28 mouse cellular contexts compared by ENCODE assay signal in genomic region chr7:45739820-45740219, GRCm38 (mm10). TPM values are rescaled to one million over a fixed set of nuclear protein-coding genes. Genes with fewer than 3 reads are reported as not detected.
DNase-seq lines count a peak whose midpoint lies in the region; ATAC-seq and TF ChIP-seq lines count a peak whose summit lies in the region.
"Had no signal": no experiment of that assay in that cellular context is flagged by ENCODE, and none has a peak within 500 bp of the region (broad histone marks: within the 10 kb centered on the region; RNA-seq: fewer than 3 reads in every experiment).

No protein-coding gene starts in this region.

- 0 out of 2 replicates have a peak, but pooled peaks have one; percentile 2 for ATAC-seq in intestine, embryonic 16.5 days
- ATAC-seq in intestine, postnatal 0 days, result no peak

- 72% methylated on average over 10 of the region's 10 CpGs for WGBS in intestine, embryonic 16.5 days
- 66% methylated on average over 10 of the region's 10 CpGs for WGBS in intestine, postnatal 0 days

- H3K36me3 ChIP-seq in intestine, embryonic 16.5 days (ENCODE audit: control insufficient read depth, insufficient read depth, low read length), result no peaks in the 10 kb centered on the region
- no peaks in the 10 kb centered on the region for H3K36me3 ChIP-seq in intestine, postnatal 0 days (ENCODE audit: control insufficient read depth, insufficient read depth)
- peaks cover 0 to 8% of the 10 kb centered on the region in 2 experiments; a peak in 1 of 4 replicates for H3K36me3 ChIP-seq in MEL (ENCODE audit: control insufficient read depth in 1 of 2, insufficient read depth in 2 of 2, low read length in 2 of 2)
- H3K36me3 ChIP-seq: forebrain, embryonic 15.5 days; intestine, embryonic 15.5 days; limb, embryonic 12.5 days; neural tube, embryonic 12.5 days had no signal

- DNase-seq in CD4-positive helper T cell, adult 2 months (ENCODE audit: low read depth, low spot score), result peak; percentile 42
- peak; percentile 77 for DNase-seq in MEL (ENCODE audit: low read depth, low spot score)
- peak; percentile 62 for DNase-seq in induced T-regulatory cell, adult 2 months (ENCODE audit: low read depth)
- no peak for DNase-seq in liver
- no peak for DNase-seq in left cerebral cortex, adult 9 months (ENCODE audit: low spot score in 2 of 2)

- no peak for TF ChIP-seq CTCF in intestine, postnatal 0 days (IDR thresholded peaks at IDR 0.05; ENCODE audit: low read depth)
- TF ChIP-seq CTCF in MEL (IDR thresholded peaks at IDR 0.05 in 2 of 3, conservative IDR thresholded peaks at IDR 0.05 in 1 of 3; ENCODE audit: control insufficient read depth in 1 of 3, insufficient read depth in 1 of 3, low read depth in 2 of 3, low read length in 3 of 3, poor library complexity in 1 of 3, severe bottlenecking in 1 of 3), result no peak

- H3K4me1 ChIP-seq in intestine, embryonic 16.5 days (ENCODE audit: control insufficient read depth, insufficient read depth, low read length), result 0 out of 2 replicates have a peak, but pooled peaks cover 3% of the 10 kb centered on the region
- no peaks in the 10 kb centered on the region for H3K4me1 ChIP-seq in intestine, postnatal 0 days (replicated peaks; ENCODE audit: control insufficient read depth, insufficient read depth, low read length)
- H3K4me1 ChIP-seq in MEL (ENCODE audit: control insufficient read depth in 1 of 2, insufficient read depth in 2 of 2, low read length in 2 of 2), result peaks cover 0 to 16% of the 10 kb centered on the region in 2 experiments; a peak in 2 of 4 replicates
- H3K4me1 ChIP-seq: neural tube, embryonic 12.5 days had no signal

- H3K9me3 ChIP-seq in intestine, embryonic 16.5 days (ENCODE audit: control insufficient read depth, low read length), result no peaks in the 10 kb centered on the region
- H3K9me3 ChIP-seq in intestine, postnatal 0 days (ENCODE audit: control insufficient read depth), result no peaks in the 10 kb centered on the region
- H3K9me3 ChIP-seq in MEL (replicated peaks; ENCODE audit: insufficient read depth, low read length), result no peaks in the 10 kb centered on the region
- H3K9me3 ChIP-seq: forebrain, embryonic 15.5 days; intestine, embryonic 15.5 days; limb, embryonic 12.5 days; megakaryocyte, embryonic 14.5 days; neural tube, embryonic 12.5 days had no signal

- no peak for TF ChIP-seq EP300 in MEL (IDR thresholded peaks at IDR 0.05; ENCODE audit: low read depth in 1 of 2, low read length in 2 of 2)

- no peaks in the 10 kb centered on the region for H3K79me2 ChIP-seq in MEL (ENCODE audit: control insufficient read depth, insufficient read depth, low read length, poor library complexity)

- H3K27me3 ChIP-seq in intestine, embryonic 16.5 days (replicated peaks; ENCODE audit: control insufficient read depth, insufficient read depth, low read length), result no peaks in the 10 kb centered on the region
- no peaks in the 10 kb centered on the region for H3K27me3 ChIP-seq in intestine, postnatal 0 days (replicated peaks; ENCODE audit: control insufficient read depth, insufficient read depth, low read length)
- H3K27me3 ChIP-seq in MEL (ENCODE audit: control insufficient read depth in 1 of 2, insufficient read depth in 2 of 2, low read length in 2 of 2), result no peaks in the 10 kb centered on the region
- H3K27me3 ChIP-seq: forebrain, embryonic 15.5 days; intestine, embryonic 15.5 days; limb, embryonic 12.5 days; neural tube, embryonic 12.5 days had no signal

- H3K4me2 ChIP-seq in intestine, embryonic 16.5 days (ENCODE audit: low read depth, low read length), result no peak overlapping the region
- H3K4me2 ChIP-seq in intestine, postnatal 0 days (replicated peaks; ENCODE audit: low read depth), result no peak overlapping the region
- H3K4me2 ChIP-seq: forebrain, embryonic 15.5 days; intestine, embryonic 15.5 days; limb, embryonic 12.5 days; liver, embryonic 11.5 days; neural tube, embryonic 12.5 days had no signal

- peak in 1 of 2 experiments; percentile 37; a peak in 1 of 4 replicates for TF ChIP-seq POLR2A in MEL (IDR thresholded peaks at IDR 0.05; ENCODE audit: control insufficient read depth in 1 of 2, insufficient read depth in 1 of 2, low read depth in 1 of 2, low read length in 2 of 2, poor library complexity in 1 of 2)

- H3K27ac ChIP-seq in intestine, embryonic 16.5 days (ENCODE audit: low read length), result no peak overlapping the region
- H3K27ac ChIP-seq in intestine, postnatal 0 days (ENCODE audit: low read depth, low read length), result no peak overlapping the region
- no peak overlapping the region for H3K27ac ChIP-seq in MEL (ENCODE audit: control insufficient read depth, low read depth, low read length)
- H3K27ac ChIP-seq: forebrain, embryonic 15.5 days; intestine, embryonic 15.5 days; limb, embryonic 12.5 days; neural tube, embryonic 12.5 days had no signal

- no peak overlapping the region for H3K4me3 ChIP-seq in intestine, embryonic 16.5 days (ENCODE audit: low read length)
- no peak overlapping the region for H3K4me3 ChIP-seq in intestine, postnatal 0 days (ENCODE audit: low read depth, low read length)
- H3K4me3 ChIP-seq in MEL (ENCODE audit: control insufficient read depth in 1 of 2, insufficient read depth in 1 of 2, low read depth in 2 of 2, low read length in 2 of 2), result peak overlapping the region; percentile 38 to 72
- H3K4me3 ChIP-seq: forebrain, embryonic 15.5 days; intestine, embryonic 15.5 days; limb, embryonic 12.5 days; megakaryocyte, embryonic 14.5 days; neural tube, embryonic 12.5 days had no signal

- TF ChIP-seq RAD21 in MEL (IDR thresholded peaks at IDR 0.05; ENCODE audit: low read depth, low read length), result no peak

- no peak overlapping the region for H3K9ac ChIP-seq in intestine, embryonic 16.5 days (ENCODE audit: low read depth, low read length)
- H3K9ac ChIP-seq in intestine, postnatal 0 days (ENCODE audit: low read depth, low read length), result no peak overlapping the region
- peak overlapping the region; percentile 11 for H3K9ac ChIP-seq in MEL (ENCODE audit: control insufficient read depth, low read depth, low read length, poor library complexity, severe bottlenecking)
- H3K9ac ChIP-seq: forebrain, embryonic 15.5 days; intestine, embryonic 15.5 days; limb, embryonic 12.5 days; neural tube, embryonic 12.5 days had no signal

TF ChIP-seq in MEL, 35 proteins besides CTCF, POLR2A, EP300 and RAD21 (continues in another document):
- TF ChIP-seq MEF2A (IDR thresholded peaks at IDR 0.05; ENCODE audit: extremely low read depth, insufficient replicate concordance, low read depth, low read length, poor library complexity, severe bottlenecking), result no peak
- TF ChIP-seq ZNF384 (IDR thresholded peaks at IDR 0.05; ENCODE audit: low read depth, low read length), result no peak
- no peak for TF ChIP-seq MYC (IDR thresholded peaks at IDR 0.05; ENCODE audit: low read depth, low read length)
- 0 out of 2 replicates have a peak, but pooled peaks have one; percentile 9 for TF ChIP-seq MXI1 (IDR thresholded peaks at IDR 0.05; ENCODE audit: low read depth, low read length)
- TF ChIP-seq TBP (IDR thresholded peaks at IDR 0.05; ENCODE audit: low read depth, low read length), result peak; percentile 47; the same call in 1 of the 2 replicates
- no peak for TF ChIP-seq MAFK (IDR thresholded peaks at IDR 0.05; ENCODE audit: borderline replicate concordance, low read depth, low read length)
- peak; percentile 74 for TF ChIP-seq NRF1 (IDR thresholded peaks at IDR 0.05; ENCODE audit: insufficient read depth, low read depth, low read length, poor library complexity, severe bottlenecking)
- no peak for TF ChIP-seq USF1 (IDR thresholded peaks at IDR 0.05; ENCODE audit: low read depth, low read length)
- TF ChIP-seq CHD2 (IDR thresholded peaks at IDR 0.05; ENCODE audit: low read length), result no peak
- TF ChIP-seq KAT2A (conservative IDR thresholded peaks at IDR 0.05; ENCODE audit: low read depth, low read length), result no peak
- no peak for TF ChIP-seq POLR2AphosphoS2 (IDR thresholded peaks at IDR 0.05; ENCODE audit: low read length)
- no peak for TF ChIP-seq JUND (IDR thresholded peaks at IDR 0.05; ENCODE audit: low read depth, low read length)
- TF ChIP-seq HCFC1 (IDR thresholded peaks at IDR 0.05; ENCODE audit: low read depth, low read length), result 0 out of 2 replicates have a peak, but pooled peaks have one; percentile 33

RNA-seq across cellular contexts. Expression of gene Spaca4, which starts 14.2 kb away (rescaled TPM):
- polyA plus RNA-seq in intestine, embryonic 16.5 days (2015; fragmentation: Nextera tagmentation; extraction: Ambion mirVana), result 0.86 and 1.0 TPM in 2 replicates
- 0.17 and 0.22 TPM in 2 replicates for polyA plus RNA-seq in intestine, postnatal 0 days (2015; fragmentation: Nextera tagmentation; extraction: Ambion mirVana)
- total RNA-seq in MEL (2012; rRNA removed), result not detected in 2 replicates
- polyA plus RNA-seq in MEL (2012; ENCODE audit: insufficient read depth in 1 of 2, insufficient read length in 2 of 2, low read depth in 1 of 2, low replicate concordance in 2 of 2, missing spikeins in 1 of 2), result under 1 TPM in 1 of 2 experiments, not detected in 1; 0.38 TPM
- total RNA-seq: adrenal gland, postnatal 14 days; gastrocnemius, postnatal 14 days; granulocyte monocyte progenitor cell, adult 5-6 weeks; heart, postnatal 25 days; layer of hippocampus, adult 18-20 months; layer of hippocampus, postnatal 10 days; left cerebral cortex, adult 18-20 months; left cerebral cortex, postnatal 25 days had no signal
- polyA plus RNA-seq: embryonic facial prominence, embryonic 11.5 days; forebrain, embryonic 15.5 days; heart, embryonic 14.5 days; hindbrain, embryonic 11.5 days; hindbrain, embryonic 16.5 days; limb, embryonic 12.5 days; liver, embryonic 11.5 days; liver, embryonic 16.5 days; lung, embryonic 16.5 days; midbrain, embryonic 16.5 days; neural tube, embryonic 12.5 days had no signal

RNA-seq across cellular contexts. Expression of gene Fam83e, which starts 18.8 kb away (rescaled TPM):
- polyA plus RNA-seq in intestine, embryonic 16.5 days (2015; fragmentation: Nextera tagmentation; extraction: Ambion mirVana), result 30.9 and 34.2 TPM in 2 replicates
- polyA plus RNA-seq in intestine, postnatal 0 days (2015; fragmentation: Nextera tagmentation; extraction: Ambion mirVana), result 16.6 and 16.7 TPM in 2 replicates
- 0.95 and 1.0 TPM in 2 replicates for total RNA-seq in MEL (2012; rRNA removed)
- under 1 TPM in 1 of 2 experiments, not detected in 1; 0.43 TPM for polyA plus RNA-seq in MEL (2012; ENCODE audit: insufficient read depth in 1 of 2, insufficient read length in 2 of 2, low read depth in 1 of 2, low replicate concordance in 2 of 2, missing spikeins in 1 of 2)

RNA-seq across cellular contexts. Expression of gene Sphk2, which starts 22.0 kb away (rescaled TPM):
- polyA plus RNA-seq in intestine, embryonic 16.5 days (2015; fragmentation: Nextera tagmentation; extraction: Ambion mirVana), result 55.6 and 59.2 TPM in 2 replicates
- 55.1 and 55.9 TPM in 2 replicates for polyA plus RNA-seq in intestine, postnatal 0 days (2015; fragmentation: Nextera tagmentation; extraction: Ambion mirVana)
- 18.3 and 21.0 TPM in 2 replicates for total RNA-seq in MEL (2012; rRNA removed)
- 10 to 100 TPM in 1 of 2 experiments, not detected in 1; 40.2 TPM for polyA plus RNA-seq in MEL (2012; ENCODE audit: insufficient read depth in 1 of 2, insufficient read length in 2 of 2, low read depth in 1 of 2, low replicate concordance in 2 of 2, missing spikeins in 1 of 2)

RNA-seq across cellular contexts. Expression of gene Rpl18, which starts 24.6 kb away (rescaled TPM):
- polyA plus RNA-seq in intestine, embryonic 16.5 days (2015; fragmentation: Nextera tagmentation; extraction: Ambion mirVana), result 1,070 and 1,157 TPM in 2 replicates
- 708 and 740 TPM in 2 replicates for polyA plus RNA-seq in intestine, postnatal 0 days (2015; fragmentation: Nextera tagmentation; extraction: Ambion mirVana)
- total RNA-seq in MEL (2012; rRNA removed), result 3,210 and 3,724 TPM in 2 replicates
- 1,000 to 10,000 TPM in 1 of 2 experiments, not detected in 1; 3,544 TPM for polyA plus RNA-seq in MEL (2012; ENCODE audit: insufficient read depth in 1 of 2, insufficient read length in 2 of 2, low read depth in 1 of 2, low replicate concordance in 2 of 2, missing spikeins in 1 of 2)

RNA-seq across cellular contexts. Expression of gene Dbp, which starts 34.9 kb away (rescaled TPM):
- 2.3 and 3.2 TPM in 2 replicates for polyA plus RNA-seq in intestine, embryonic 16.5 days (2015; fragmentation: Nextera tagmentation; extraction: Ambion mirVana)
- 6.9 and 8.6 TPM in 2 replicates for polyA plus RNA-seq in intestine, postnatal 0 days (2015; fragmentation: Nextera tagmentation; extraction: Ambion mirVana)
- 21.1 and 24.4 TPM in 2 replicates for total RNA-seq in MEL (2012; rRNA removed)
- polyA plus RNA-seq in MEL (2012; ENCODE audit: insufficient read depth in 1 of 2, insufficient read length in 2 of 2, low read depth in 1 of 2, low replicate concordance in 2 of 2, missing spikeins in 1 of 2), result 10 to 100 TPM in 1 of 2 experiments, not detected in 1; 22.5 TPM

Comparison
In these comparisons a context has a peak if more than half of its experiments do, and no peak if none do; other contexts are left out.
1. H3K4me3 ChIP-seq: peak in MEL (2 of 2); none in intestine, embryonic 16.5 days (single experiment) and intestine, postnatal 0 days (single experiment).
2. DNase-seq: peak in CD4-positive helper T cell, adult 2 months (single experiment), MEL (single experiment) and induced T-regulatory cell, adult 2 months (single experiment); none in liver (single experiment) and left cerebral cortex, adult 9 months (0 of 2).
3. RNA of gene Fam83e, which starts 18.8 kb away (polyA plus RNA-seq): 30.9 to 34.2 TPM in intestine, embryonic 16.5 days and 16.6 to 16.7 TPM in intestine, postnatal 0 days; 0.43 TPM in MEL; every median in the first group is over 10 times any median in the second.